Mouse (Mus musculus) WW6 (cell line): ENCODE results near the gene Plxnc1.

Source experiments
- DNase-seq: peaks from one replicate; pipeline ENCODE4 v3.0.0-alpha.2; 2013; ENCODE audit warnings: low read depth, low spot score

Plxnc1 gene

DNA sequence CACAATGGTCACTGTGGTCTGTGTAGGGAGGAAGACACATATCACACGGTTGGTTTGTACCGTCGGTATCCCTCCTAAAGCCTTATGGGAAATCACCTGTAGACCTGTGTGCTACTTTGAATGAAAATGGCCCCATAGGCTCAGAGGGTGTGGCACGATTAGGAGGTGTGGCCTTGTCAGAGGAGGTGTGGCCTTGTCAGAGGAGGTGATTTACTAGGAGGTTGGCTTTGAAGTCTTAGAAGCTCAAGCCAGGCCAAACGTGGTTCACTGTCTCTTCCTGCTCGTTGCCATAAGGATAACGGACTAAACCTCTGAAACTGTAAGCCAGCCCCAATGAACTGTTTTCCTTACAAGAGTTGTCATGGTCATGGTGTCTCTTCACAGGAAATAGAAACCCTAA, 73.5 kb downstream of the Plxnc1 start:
- no peak for DNase-seq

DNA sequence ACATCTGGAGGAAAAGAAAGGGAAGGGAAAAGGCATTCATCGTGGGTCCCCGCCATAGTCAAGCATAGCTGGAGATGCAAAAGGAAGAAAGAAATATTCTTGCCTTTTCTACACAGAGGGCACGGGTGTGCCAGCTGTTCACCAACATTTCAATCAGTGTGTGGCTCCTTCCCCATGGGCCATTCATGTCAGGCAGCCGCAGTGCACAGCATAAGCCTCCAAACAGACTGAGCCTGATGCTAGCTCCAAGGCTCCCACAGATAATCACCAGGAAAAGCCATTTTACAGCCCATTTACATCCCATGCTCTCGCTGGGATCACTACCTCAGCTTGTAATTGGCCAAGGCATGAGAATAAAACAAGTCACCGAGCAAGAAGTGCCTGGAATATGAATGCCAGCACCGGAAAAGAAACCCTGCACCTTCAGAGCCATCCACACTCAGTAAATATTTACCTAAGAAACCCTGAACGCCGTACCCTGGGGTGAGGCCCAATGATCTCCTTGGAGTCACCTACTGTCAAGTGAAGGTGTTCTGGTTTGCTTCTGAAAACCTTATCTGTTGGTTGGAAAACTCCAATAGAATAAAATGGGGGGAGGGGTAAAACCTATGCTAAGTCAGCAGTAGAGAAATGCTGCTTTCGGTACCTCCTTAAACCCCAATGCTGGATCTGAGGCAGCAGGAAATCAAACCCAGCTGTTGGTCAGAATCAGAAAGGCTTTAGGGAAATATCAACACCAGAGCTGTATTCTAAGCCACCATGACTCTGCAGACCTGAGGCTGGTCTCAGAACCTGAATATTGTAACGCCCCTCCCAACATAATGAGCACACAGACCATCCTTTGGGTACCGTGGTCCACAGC, 77.4 kb downstream of the Plxnc1 start:
- DNase-seq = no peak

DNA sequence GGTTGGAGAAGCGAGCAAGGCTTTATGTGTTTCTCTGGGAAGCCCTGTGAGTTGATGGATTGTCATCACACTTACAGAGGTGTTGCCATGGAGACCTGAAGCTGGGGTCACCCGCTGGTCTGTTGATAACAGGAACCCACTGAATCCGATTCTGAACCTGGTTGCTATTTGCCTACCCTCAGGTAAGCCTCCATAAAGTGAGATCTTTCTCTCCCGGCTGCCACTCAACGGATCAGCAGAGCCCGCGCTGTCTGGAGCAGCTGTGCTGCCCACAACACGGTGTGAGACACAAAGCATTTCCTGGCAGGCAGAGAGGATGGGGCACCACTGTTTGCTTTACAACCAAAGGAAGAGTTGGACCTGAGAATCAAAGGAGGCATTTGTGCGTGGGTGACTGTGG, 79.4 kb downstream of the Plxnc1 start:
- no peak for DNase-seq

DNA sequence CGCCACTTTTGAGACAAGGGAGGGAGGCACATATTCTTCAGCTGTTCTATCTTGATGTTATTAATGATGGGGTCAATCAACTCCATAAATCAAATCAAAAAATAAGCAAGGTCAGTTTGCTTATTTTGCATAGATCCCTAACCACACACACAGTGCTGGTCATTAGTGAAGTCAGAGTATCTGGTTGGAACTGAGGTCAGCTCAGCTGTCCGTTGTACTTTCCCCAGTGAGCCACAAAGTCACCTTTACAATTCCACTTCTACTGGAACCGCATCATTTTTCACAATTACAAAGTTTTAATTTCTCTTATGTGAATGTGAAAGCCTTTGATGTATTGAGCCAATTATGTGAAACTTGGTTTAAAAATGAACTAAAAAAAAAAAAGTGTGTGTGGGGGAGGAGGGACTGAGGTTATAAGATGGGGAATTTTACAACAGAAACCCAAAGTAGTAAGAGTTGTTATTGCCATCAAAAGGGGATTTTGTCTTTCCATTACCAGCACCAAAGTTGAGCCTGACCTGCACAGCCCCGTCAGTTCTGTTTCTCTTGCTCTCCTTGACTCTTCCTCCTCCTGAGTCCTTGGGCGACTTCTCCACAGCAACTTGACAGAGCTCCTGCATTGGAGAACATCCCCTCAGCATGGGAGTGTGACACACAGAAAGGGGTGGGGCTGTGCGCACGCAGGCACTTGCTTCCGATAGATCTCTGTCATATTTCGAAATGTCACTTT, 80.3 kb downstream of the Plxnc1 start:
- DNase-seq = no peak

DNA sequence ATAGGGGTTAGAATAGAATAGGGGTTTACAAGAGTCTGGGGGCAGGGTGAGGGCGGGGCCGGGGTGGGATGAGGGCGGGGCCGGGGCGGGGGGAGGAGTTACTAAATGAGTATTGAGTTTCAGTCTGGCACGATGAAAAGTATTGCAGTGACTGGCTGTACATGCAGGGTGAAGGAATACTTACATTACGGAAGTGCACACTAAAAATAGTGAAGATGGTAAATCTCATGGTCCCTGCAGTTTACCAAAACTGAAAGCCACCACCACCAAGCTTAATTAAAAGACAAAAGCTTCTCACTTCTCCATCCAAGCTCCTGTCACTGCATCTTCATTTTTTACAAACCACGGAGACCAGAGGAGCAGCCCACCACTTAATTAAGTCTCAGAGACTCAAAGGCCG, 81.4 kb downstream of the Plxnc1 start:
- no peak for DNase-seq

DNA sequence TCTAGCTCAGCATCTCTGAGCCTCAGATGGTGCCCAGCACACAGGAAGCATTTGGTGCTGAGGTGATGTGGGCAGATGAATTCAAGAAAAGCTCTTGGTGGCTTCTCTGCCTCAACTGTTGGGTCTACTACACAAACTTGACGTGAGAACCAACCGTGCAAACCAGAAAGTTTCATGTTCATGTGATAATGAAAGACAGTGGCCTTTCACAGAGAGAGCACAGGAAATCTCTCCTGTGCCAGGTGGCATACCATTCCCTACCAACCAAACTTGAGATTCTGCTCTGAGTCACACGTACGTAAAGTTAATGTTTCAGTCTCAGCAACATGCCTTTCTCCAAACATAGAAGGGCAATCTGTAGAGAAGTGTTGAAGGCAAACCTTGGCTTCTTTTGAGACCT, 83.8 kb downstream of the Plxnc1 start:
- no peak for DNase-seq

DNA sequence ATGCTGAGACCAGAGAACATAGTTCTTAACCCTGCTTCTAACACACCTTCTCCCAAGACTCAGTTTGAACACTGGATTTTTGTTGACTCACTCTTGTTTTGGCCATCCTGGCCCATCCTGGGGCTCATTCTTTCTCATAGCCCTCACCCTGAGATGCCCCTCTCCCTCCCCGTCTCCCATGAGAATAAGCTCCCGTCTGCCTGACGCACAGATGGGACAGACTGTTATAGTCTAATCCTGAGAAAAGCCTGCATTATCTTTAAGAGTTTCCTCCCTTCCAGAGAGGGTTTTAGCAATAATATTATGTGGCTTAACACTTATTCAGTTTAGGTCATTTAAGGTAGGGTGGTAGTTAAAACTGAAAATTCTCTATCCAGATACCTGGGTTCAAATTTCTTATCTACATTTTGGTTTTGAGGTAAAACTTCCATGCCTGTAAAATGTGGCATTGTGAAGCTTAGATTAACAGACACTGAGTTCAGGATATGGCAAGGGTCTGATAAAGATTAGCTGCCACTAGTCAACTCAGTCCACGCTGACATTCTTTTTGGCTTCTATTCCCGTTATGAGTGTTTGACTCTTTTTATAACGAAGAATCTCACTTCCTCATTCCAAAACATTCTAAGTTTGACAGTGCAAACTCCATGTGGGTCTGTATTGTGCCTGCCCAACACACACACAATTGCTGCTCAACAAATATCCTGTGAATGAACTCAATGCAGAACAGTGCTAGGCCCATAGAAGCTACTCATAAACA, 86.2 kb downstream of the Plxnc1 start:
- DNase-seq = no peak

DNA sequence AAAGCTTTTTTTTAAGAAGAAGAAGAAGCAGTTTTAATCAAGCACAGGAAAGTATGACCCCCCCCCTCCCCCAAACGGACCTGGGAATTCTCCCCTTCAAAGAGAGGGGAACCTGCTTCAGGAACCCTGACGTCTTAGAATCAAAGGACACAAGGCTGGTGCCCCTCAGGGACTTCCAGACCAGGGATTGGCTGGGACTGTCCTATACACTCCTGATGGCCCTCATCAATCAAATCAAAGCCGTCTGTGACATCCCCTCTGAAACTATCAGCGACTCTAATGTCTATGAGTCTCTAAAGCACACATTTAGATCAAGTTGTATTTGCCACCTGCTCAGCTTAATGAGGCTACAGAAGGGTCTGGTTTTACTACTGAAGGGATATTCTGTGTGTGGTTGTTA, 94.1 kb downstream of the Plxnc1 start:
- no peak for DNase-seq

DNA sequence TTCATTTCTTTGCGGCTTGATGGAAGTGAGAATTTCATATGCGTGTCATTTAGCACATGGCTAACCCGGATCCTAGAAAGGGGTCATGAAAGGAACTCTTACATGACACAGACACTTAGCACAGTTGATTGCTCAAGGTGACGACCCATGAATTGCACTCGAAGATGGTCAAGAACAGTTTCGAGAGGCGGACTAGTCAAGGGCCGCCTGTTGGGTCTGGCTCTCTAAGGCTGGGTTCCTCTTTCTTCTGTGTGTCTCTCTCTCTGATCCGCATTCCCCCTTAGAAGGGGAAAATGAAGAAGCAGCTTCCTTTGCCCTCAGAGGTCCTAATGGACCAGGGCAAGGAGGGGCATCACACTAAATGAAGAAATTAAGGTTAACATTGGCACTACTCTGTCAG, 94.7 kb downstream of the Plxnc1 start:
- no peak for DNase-seq

DNA sequence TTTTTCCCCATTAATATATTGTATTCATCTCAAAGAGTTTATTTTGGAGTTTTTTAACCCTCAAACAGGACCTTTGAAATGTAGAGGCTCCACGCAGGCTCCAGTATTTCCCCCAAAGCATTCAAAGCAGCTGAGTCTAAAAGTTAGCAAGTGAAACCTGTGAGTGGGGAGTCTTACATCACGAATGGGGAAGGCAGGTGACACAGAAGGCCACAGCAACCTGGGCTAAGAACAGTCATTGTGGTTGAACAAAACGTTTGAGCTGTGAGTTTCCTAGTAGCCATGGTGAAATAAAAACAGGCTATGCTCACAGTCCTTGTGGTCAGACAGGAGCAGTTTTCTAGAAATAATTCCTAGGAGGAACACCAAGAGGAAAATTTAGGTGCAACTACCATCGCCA, 95.3 kb downstream of the Plxnc1 start:
- no peak for DNase-seq

DNA sequence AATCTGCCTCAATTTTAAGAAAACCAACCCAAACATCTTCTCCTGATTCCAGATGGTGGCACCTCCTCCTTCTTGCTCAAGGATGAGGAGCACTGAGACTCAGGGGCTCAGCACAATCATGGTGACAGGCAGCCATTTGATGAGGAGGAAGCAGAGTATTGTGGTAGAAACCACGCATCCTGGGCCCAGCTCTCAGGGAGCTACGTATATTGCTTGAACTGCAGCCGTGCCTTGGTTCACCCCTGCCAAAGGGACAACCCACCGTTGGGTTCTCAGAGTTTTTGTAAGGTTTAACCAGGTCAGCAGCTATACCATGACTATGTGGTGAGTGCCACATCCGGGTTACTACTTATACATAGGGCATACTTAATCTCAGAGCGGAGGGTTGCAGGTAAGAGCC, 96.3 kb downstream of the Plxnc1 start:
- DNase-seq = no peak

DNA sequence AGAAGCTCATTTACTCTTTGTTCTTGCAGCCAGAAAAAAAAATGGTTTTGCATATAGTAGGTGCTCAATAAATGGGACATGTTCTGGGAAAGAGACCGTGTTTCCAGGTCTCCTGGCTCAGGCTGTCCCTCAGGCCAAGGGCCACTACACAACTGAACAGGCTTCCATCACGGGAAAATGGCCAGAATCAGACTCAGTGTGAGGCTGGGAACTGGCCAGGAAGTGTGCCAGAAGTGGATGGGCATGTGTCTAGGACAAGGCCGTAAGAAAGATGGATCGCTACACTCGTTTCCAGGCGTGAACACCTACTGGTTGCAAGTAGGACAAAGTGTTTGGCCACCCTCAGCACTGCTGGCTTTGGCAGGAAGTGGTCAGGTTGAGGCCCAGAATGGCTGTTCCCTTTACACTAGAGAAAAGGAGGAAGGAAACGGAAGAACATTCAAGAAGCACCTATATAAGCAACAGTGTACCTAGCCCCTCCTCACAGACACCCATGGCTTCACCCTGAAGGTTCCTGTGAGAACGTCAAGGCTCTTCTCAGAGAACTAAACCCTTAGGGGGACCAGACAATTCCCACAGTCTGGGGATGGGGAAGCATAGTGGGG, 98.0 kb downstream of the Plxnc1 start:
- no peak for DNase-seq

DNA sequence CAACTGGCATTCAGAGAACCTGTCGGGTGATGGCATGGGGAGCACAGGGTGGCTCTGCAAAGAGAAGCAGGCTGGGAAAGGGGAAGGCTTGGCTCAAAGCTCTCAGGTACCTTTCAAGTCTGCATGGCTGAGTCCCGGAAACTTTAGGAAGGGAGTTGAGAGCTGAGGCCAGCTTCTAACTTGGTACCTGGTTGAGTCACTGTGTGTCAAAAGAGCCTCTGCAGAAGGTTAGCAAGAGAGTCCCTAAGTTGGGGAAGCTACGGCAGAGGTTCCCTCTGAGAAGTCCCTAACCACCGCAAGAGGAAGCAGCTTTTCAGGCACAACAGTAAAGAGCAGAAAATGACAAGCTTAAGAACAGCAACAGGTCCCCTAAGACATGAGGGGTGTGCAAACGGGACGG, 99.9 kb downstream of the Plxnc1 start:
- DNase-seq = no peak

DNA sequence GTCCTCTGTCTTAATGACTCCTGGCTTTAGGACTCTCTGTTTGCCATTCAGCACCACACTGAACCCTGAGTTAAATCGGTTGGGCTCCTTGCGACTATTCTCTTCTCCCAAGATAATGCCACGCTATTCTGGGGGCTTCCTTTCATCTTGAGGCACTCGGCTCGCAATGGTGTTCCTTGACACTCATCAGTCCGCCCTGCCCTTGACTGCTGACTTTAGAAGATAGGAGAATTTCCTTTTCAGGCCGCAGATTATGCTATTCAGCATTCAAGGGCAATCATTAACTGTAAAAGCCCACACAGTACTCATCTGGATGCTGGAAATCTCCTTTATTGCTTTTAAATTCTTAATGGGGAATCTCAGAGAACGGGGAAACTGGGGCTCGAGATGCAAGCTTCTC, 108.8 kb downstream of the Plxnc1 start:
- no peak for DNase-seq

DNA sequence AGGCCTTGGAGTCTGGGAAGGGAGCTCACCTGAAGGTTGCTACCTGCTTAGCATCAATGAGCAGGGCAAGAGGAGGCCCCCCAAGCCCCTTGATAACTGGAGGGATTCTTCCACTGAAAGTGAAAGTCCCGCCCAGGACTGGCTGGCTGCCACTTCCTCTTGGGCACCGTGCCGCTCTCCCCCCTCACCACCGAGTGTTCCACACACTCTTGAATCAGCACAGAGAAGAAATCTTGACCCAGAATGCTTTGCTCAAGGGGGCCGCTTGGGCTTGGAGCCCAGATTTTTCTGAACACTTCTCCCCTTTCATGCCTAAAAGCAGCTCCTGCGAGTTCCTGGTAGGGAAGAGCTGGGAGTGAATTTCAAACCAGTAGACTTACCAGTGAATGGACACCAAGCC, 115.2 kb downstream of the Plxnc1 start:
- no peak for DNase-seq

DNA sequence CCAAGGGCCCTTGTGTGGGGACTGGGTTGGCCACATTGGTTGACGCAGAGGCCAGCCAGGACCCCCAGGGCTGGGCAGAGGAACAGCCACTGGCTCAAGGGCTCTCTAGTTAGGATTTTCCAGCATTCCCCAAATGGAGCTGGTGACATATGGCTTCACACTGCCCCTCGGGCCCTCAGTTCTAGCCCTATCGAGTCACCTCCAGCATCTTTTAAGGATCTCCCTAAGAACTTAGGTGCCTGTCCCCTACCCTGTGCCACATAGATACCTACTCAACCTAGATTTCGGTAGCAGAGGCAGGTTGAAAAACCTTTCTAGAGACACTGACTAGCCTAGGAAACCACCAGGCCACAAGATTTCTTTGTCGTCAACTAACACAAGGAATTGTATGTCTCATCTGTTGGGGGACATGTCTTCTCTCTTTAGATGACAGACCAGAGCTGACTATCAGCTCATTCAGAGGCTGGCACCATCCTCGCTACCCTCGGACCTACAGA, 115.9 kb downstream of the Plxnc1 start:
- DNase-seq = no peak

DNA sequence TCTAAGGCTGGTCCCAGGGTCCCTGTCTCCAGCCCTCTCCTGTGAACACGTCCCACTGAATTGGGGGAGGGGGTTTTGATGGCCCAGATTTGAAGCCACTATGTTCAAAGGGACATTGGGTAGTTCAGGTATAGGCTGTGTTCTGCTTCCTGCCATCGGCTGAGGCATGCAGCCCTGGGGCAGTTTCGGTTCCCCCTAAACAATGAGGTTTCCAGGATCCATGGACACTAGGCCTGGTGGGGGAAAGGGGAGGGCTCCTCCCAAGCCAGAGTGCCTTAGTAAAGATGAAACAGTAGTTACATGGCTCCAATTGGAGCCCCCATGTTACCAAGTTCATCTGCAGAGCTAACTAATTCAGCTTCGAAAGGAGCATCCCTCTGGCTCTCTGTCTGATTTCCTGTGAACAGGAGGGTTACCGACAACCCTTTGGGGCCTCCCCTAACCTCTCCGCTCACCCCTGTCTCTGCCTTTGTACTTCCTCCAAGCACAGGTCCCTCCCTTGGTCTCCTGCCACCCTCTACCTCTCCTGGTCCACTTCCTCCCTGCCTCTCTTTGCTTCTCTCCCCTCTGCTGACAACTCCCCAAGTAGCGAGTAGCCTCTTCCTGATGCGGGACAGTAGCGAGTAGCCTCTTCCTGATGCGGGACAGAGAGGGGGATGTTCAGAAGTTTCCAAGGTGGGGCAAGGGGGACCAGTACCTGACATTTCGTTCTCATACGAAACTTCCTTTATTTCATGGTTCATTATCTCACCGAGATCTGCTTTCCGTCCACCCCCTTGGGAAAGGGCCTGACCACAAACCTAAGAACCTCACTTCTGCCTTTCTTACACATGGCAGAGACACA, 116.5 kb downstream of the Plxnc1 start:
- DNase-seq = no peak

DNA sequence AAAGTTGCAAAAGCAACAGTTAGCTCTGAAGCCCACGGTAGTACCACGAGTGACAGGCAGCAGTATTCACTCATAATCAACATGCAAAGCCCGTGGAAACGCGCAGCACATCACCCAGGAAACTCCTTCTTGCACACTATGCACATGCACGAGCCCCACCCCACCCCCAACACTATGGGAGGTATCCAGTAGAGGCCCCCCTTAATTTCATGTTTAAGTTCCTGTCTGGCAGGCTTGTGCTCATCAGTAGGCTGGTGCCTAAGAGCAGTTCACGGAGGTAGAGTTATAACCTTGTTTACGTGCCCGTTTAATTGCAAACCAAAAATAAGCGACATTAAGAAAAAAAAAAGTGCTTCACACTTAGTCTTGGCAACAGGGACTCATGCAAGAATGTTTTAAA, 117.3 kb downstream of the Plxnc1 start:
- no peak for DNase-seq

DNA sequence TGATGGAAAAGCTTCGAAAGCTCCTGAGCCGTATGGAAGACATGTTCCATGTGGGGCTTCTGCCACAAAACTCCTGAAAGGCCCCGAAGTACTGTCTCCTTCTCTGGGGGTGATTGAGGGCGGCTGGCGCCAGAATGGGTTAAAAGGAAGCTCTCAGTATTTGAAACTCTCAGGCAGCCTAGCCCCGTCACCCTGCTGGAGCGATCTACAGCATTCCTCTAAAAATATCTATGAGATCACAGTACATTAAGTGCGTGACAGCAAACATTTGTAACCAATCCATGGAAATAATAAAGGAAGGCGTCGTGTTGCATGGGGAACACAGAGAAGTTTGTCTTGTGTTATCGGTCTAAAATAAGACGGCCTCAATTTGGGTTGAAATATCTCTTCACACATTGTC, 118.2 kb downstream of the Plxnc1 start:
- no peak for DNase-seq

DNA sequence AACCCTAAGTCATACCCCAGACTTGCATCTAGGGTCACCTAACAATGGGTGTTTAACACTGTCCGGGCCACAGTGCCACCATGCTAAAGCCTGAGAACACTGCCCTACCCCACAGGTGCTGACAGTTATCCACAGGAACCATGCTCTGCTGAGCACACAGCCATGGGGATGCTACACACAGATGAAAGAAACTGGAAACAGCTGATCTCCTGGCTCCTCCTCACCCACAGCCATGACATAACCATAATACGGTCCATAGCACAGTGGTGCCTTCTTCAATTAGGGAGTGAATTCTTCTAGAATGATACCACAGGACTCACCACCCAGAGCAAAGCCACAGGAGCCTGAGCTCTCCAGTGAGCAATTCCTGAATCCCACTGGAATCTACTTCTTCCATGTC, 118.7 kb downstream of the Plxnc1 start:
- no peak for DNase-seq
